Mouse (Mus musculus) lung, postnatal 0 days (tissue): ENCODE results near the gene Olfr666.

Source experiments
- CTCF ChIP-seq: IDR thresholded peaks from 2 replicates; pipeline ENCODE4 v1.5.1; 2016; ENCODE audit warnings: antibody characterized with exemption, mild to moderate bottlenecking
- EP300 ChIP-seq: IDR thresholded peaks from 2 replicates; pipeline ENCODE4 v1.6.1; 2016; ENCODE audit warnings: antibody characterized with exemption, mild to moderate bottlenecking, control low read depth

DNA sequence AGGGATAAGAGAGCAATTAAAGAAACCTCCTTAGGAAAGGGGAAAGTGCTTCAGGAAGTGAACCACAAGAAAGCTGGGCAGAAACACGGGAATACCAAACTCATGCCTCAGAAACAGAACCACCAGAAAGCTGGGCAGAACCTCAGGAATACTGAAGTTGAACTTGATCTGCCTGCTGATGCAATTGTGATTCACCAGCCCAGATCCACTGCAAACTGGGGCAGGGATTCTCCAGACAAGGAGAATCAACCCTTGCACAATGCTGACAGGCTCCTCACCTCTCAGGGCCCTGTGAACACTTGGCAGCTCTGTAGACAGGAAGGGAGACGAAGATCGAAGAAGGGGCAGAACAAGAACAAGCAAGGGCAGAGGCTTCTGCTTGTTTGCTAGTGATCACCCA, 34.4 kb downstream of the Olfr666 start:
- TF ChIP-seq CTCF = no peak
- no peak for TF ChIP-seq EP300
